Mouse (Mus musculus) ovary, postnatal 10 days (tissue): ENCODE measurements around the gene Fcnb.

Experiments used
- DNase-seq: peaks from one replicate; pipeline ENCODE4 v3.0.0; 2022; ENCODE audit warnings: low spot score

Gene Fcnb

DNA sequence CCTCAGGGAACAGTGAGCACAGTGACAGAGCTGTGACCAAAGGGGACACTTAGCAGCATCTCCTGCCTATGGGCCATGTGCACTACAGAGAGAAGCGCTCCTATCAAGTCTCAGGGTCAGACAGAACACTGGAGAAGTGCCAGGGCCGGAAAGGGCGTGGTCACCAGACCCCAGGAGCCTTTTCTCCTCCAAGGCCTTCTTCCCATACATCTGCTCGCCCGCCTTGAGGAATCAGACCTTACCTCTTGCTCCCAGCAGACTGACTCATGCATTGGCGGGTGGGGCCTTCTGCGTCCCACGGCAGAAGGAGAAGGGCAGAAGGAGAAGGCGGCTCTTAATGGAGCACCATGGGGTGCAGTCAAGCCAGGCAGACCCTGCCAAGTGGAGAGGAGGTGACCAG is 52.8 kb downstream of the Fcnb start:
- DNase-seq: no peak
